Mouse (Mus musculus) A20 (cell line): ENCODE measurements around the gene Rtn4ip1.

ENCODE experiments used
- DNase-seq: peaks from one replicate; pipeline ENCODE4 v3.0.0-alpha.2; 2011; ENCODE audit warnings: low read depth, low spot score

Rtn4ip1 gene

GRCm38 (mm10) chr10:44002004-44002940 is 100.7 kb downstream of the Rtn4ip1 start:
- DNase-seq, result peak; percentile 75

GRCm38 (mm10) chr10:44002995-44003524 is 101.5 kb downstream of the Rtn4ip1 start:
- DNase-seq, result no peak

GRCm38 (mm10) chr10:44003551-44004151 is 102.0 kb downstream of the Rtn4ip1 start:
- peak; percentile 81 for DNase-seq

GRCm38 (mm10) chr10:44004221-44004751 is 102.7 kb downstream of the Rtn4ip1 start:
- DNase-seq, result no peak

GRCm38 (mm10) chr10:44005677-44006641 is 104.4 kb downstream of the Rtn4ip1 start:
- DNase-seq, result no peak
